Mouse (Mus musculus) adrenal gland, adult 2 months (tissue): ENCODE measurements around the gene Rassf5. TPM values are rescaled to one million over a fixed set of nuclear protein-coding genes. Genes with fewer than 3 reads are reported as not detected.
A peak's percentile ranks its signal among the peaks of the same experiment; 100 is the strongest.
"Not testable (repeated sequence)": the region's sequence is repeated elsewhere in the genome, so short reads cannot be mapped to it uniquely, and the experiment has no call there.

Experiments used
- DNase-seq: peaks from one replicate; pipeline ENCODE4 v3.0.0; 2021
- polyA plus RNA-seq: library from polyadenylated mRNA; depleted of rRNA; stranded (reverse); fragments of >200 nt; gene quantifications from 2 replicates; pipeline ENCODE4 v1.2.3, GENCODE M21; 2012
- total RNA-seq, 2 experiments: library from RNA; stranded (reverse); gene quantifications; 2 replicates each; pipeline ENCODE4 v1.2.3; 2021

Gene Rassf5
- total and polyA plus RNA-seq, 3 experiments, result 8.6 to 39.3 (median 13.0) TPM

GRCm38 (mm10) chr1:131178083-131178482, 67.0 kb downstream of the Rassf5 start:
- DNase-seq, result no peak

- peak; percentile 71 for DNase-seq
Measured at GRCm38 (mm10) chr1:131177249-131177648, 67.8 kb downstream of the Rassf5 start.

DNA sequence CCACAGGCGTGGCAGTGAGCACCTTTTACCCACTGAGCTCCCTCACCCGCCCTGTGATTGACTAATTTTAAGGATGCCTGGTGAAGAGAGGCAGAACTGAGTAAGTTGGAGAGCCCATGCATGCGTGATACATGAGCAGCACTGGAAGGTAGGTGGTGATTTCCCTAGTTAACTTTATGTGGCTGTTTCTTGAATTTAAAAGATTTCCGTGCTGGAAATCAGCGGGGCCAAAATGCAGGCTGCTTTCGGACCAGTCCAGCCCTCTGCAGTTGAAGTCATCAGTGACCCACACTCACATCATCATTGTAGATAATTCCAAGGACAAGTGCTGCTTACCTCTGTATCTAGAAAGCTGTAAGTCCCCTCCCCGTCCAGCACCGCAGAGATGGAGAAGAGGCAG, 69.2 kb downstream of the Rassf5 start:
- peak; percentile 54 for DNase-seq

- DNase-seq, result no peak
Measured at GRCm38 (mm10) chr1:131175189-131175588, 69.9 kb downstream of the Rassf5 start.

- DNase-seq, result peak; percentile 52
Measured at GRCm38 (mm10) chr1:131174299-131174861, 70.7 kb downstream of the Rassf5 start.

- DNase-seq, result no peak
Measured at GRCm38 (mm10) chr1:131173809-131174208, 71.2 kb downstream of the Rassf5 start.

DNA sequence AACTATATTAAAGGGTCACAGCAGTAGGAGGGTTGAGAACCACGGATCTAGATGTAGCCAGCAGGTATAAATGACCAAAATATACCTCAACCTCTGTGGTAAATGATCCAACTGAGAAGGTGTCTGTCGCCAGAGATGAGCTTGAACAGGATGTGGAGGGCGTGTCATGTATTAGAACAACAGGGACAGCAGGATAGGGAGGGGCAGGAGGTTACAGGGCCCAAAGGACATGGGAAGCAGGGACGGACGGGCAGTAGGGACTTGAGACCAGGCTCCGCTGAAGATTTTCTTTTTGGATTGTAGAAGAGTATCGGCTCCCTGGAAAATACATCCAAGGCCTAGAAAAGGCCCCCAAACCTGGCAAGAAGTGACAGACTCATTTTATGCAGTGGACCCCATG, 72.1 kb downstream of the Rassf5 start:
- DNase-seq, result no peak

DNA sequence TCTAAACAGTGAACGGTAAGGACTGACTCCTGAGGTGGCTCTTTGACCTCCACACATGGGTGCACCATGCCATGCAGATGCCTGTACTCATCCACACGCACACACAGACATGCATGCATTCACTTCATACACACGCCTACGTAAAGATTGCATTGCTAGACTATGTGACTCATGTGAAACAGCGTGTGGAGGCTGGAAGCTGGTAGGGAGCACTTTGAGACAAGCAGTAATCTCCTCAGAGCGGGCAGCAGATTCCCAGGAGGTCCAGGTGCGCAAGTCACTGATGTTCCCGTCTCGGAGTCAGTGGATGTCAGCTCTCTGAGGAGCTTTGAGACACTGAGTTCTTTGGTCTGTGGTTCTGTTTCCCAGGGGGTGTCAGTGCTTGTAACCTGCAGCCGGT, 77.4 kb downstream of the Rassf5 start:
- DNase-seq, result no peak

- DNase-seq, result peak; percentile 33
Measured at GRCm38 (mm10) chr1:131164427-131164826, 80.6 kb downstream of the Rassf5 start.

- no peak for DNase-seq
Measured at GRCm38 (mm10) chr1:131161091-131161490, 84.0 kb downstream of the Rassf5 start.

DNA sequence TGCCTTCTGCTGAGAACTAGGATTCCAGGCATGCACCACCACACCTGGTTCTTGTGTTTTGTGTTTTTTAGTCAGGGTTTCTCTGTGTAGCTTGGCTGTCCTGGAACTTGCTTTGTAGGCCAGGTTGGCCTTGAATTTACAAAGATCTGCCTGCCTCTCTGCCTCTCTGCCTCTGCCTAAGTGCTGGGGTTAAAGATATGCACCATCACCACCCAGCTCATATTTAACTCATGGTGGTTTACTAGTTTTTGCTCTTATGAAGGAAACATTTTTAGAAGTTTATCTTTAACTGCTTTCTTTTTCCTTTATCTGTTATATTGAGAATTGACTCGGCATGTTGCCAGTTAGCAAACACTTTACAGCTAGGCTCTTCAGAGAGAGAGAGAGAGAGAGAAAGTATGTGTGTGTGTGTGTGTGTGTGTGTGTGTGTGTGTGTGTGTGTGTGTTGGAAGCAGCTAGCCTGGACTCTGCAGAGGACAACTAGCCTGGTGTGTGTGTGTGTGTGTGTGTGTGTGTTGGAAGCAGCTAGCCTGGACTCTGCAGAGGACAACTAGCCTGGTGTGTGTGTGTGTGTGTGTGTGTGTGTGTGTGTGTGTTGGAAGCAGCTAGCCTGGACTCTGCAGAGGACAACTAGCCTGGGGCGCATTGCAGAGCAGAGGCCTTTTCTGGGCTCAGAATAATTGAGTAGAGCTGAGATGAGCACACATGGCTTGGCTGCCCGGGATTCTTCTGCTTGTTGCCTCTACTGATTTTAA, 85.3 kb downstream of the Rassf5 start:
- not testable (repeated sequence) for DNase-seq

GRCm38 (mm10) chr1:131155456-131155855, 89.6 kb downstream of the Rassf5 start:
- peak; percentile 30 for DNase-seq

DNA sequence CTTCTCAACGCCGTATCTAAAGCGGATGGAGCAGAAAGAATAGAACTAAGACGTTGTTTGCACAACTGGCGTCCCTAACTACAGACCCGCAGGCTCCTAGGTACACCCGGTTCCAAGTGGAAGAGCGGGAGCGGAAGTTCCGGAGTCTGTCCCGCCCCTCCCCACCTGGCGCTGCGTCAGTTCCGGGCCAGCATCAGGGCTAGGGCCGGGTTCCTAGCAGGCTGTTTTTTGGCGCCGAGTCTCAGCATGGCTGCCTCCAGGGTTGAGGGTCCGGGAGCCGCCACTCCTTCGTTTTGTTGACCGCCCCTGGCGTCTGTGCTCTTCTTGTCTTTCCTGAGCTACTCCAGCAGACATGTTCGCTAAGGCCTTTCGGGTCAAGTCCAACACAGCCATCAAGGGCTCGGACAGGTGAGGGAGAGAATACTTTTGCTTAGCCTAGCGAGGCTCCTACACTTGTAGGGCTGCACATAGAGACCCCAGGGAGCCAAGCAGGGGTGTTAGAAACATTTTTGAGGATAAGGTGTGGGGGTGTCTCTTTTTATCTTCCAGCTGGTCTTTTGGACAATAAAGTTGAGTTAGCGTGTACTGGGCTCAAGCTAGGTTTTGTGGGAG, 91.9 kb downstream of the Rassf5 start, which contains the start of gene Eif2d:
Gene Eif2d (plus strand): TSS at position 164 of the 612 bp plus-strand sequence.
- DNase-seq, result peak; percentile 92

DNA sequence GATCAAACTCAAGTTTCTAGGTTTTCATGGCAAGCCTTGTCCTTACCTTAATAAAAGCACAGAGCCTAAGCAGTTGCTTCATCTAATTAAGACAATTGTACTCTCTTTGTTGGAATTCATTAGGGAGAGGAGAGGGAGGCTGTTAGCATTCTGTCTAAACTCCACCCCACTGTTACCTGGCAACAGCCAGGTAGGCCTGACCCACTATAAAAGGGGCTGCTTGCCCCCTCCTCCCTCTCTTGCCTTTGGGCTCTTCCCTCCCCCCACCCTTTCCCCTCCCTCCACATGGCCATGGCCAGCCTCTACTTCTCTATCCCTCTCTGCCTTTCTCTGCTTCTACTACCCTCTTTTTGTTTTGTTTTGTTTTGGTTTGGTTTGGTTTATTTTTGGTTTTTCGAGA, 95.6 kb downstream of the Rassf5 start:
- no peak for DNase-seq

GRCm38 (mm10) chr1:131146181-131146614, 98.9 kb downstream of the Rassf5 start:
- DNase-seq, result no peak

DNA sequence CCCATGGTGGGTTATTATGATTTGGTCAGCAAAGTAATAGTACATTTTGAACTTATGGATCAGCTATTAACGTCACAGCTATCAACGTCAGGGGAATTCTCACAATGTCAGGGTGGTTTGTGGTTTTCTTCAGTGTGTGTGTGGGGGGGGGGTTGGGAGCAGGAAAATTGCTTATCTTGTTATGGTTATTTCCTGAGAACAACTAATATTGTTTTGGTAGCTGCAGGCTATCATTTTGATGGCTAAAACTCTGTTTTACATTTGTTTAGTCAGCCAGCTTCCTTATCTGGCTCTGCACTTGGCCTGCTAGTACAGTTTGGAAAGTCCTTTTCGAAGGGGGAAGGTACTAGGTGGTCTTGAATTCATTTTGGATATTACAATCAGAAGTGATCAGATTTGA, 99.8 kb downstream of the Rassf5 start:
- not testable (repeated sequence) for DNase-seq

GRCm38 (mm10) chr1:131142472-131142871, 102.6 kb downstream of the Rassf5 start:
- DNase-seq, result peak; percentile 40

- DNase-seq, result no peak
Measured at GRCm38 (mm10) chr1:131141449-131141848, 103.6 kb downstream of the Rassf5 start.

DNA sequence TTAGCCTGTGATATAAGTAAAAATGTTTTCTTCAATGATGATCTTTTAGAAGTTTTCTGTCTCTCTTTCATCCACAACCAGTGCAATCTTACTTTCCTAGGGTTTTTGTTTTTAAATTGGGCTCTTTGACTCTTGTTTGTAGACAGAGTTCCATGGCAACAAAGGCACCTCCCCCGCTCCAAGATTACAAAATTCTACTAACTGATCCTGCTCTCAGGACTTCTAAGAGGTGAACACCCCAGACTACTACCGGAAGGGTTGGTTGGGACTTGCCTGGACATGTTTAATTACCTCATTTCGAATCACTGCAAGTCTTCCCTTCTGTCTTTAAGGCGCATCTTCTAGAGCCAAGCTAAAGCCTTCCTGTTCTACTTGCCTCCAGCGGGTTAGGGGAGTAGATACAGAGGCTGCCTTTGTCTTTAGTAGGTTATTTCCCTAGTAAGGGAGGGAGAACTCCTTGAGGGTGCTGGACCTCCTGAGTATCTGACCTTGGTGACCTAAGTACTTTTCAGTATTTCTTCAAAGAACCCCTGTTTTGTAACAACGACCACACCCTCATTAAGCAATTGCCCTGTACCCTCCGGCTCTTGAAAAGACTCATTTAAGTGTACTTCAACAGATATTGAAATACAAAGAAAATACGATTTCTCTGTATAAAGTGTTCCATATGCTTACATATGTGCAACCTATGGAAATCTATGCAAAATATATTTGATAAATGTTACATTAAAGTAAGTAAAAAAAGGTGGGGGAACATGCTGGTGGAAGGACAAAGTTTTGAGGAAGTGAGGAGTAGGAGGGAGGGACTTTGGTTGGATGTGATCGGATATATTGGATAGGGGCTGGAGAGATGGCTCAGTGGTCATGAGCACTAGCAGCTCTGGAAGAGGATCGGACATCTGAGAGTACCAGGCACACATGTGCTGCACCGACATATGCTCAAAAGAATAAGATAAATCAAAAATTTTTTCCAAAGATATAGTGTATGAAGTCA, 105.7 kb downstream of the Rassf5 start:
- DNase-seq, result no peak

DNA sequence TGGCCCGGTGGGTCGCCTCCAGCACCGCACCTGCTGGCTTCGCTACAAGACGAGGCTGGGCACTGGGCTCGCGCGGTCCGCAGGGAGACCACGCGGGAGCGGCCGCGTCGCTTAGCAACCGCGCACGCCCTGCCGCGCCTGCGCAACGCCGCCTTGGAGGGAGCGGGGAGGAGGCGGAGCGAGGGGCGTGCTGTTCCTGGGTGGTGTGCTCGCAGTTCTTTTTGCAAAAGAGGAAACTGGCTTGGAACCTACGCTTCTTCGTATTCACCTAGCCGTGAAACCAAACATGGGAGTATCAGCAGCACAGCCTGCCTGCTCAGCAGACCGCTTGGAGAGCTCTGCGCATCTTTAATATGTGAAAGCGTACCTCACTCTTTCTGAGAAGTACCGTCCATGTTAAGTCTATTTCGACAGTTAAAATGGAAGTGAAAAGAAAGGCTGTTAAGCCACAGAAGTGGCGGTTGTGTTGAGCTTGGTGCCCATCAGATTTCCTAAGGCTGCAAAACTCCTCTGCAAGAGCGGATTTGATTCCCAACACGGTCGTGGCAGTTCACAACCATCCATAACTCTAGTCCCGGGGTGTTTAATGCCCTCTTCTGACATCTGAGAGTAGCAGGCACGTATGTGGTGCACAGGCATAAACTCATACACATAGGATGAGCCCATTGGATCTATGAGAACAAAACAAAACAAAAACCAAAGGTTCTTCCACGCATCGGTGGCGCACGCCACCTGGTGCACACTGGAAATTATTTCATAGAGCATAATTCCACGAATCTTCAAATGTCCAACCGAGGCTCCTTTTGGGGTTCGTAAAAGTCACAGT, 106.7 kb downstream of the Rassf5 start, which contains the start of gene Dyrk3:
Gene Dyrk3 (minus strand): TSS at position 150 of the 826 bp plus-strand sequence.
- DNase-seq, result peak; percentile 95

DNA sequence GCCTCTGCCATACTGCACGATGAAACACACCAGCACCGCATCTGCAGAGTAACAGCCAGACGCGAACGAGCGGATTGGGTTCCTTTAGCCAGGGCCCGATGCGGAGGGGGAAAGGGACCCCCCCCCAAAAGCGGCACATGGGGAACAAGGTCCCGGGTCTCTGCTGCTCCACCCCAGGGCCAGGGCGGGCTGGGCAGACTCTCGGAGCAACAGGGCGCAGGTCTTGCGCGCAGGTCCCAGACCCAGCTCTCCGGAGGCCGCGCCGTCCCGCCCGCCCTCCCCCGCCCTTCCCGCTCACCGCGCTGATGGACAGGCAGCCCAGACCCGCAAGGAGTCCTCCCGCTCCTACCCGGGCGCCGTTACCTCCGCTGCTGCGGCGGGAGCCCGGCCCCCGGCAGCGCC, 107.3 kb downstream of the Rassf5 start:
- no peak for DNase-seq
